Mouse (Mus musculus): ENCODE data around the gene Arsg. TPM values are rescaled to one million over a fixed set of nuclear protein-coding genes. Genes with fewer than 3 reads are reported as not detected.

Arsg gene
- polyA plus RNA-seq, 1 experiment from 2014 or later, result 2.9 TPM

GRCm38 (mm10) chr11:109474086-109474742 lies 1.0 kb downstream of the Arsg start:
- Histone ChIP-seq H3K9me3 (ENCODE audit: control insufficient read depth, low read length) (no peaks in the 10 kb centered on the region), H3K27me3 (ENCODE audit: control insufficient read depth, insufficient read depth, low read length) (no peaks in the 10 kb centered on the region), H3K36me3 (ENCODE audit: control insufficient read depth, insufficient read depth, low read length) (no peaks in the 10 kb centered on the region), H3K9ac (replicated peaks; ENCODE audit: low read depth, low read length) (peak overlapping the region; percentile 93), H3K4me3 (ENCODE audit: low read depth, low read length) (peak overlapping the region; percentile 86), H3K4me2 (ENCODE audit: low read depth, low read length) (peak overlapping the region; percentile 87), H3K27ac (ENCODE audit: low read depth, low read length) (peak overlapping the region; percentile 90), H3K4me1 (ENCODE audit: control insufficient read depth, insufficient read depth, low read length) (0 out of 2 replicates have a peak, but pooled peaks cover 10% of the 10 kb centered on the region)
- ATAC-seq (ENCODE audit: low read depth), result peak; percentile 36; the same call in 1 of the 2 replicates
- 12% methylated on average over 14 of the region's 14 CpGs for WGBS

GRCm38 (mm10) chr11:109474836-109475235 lies 1.7 kb downstream of the Arsg start:
- 88% methylated on average over 13 of the region's 13 CpGs for WGBS
- Histone ChIP-seq H3K27me3 (ENCODE audit: control insufficient read depth, insufficient read depth, low read length) (no peaks in the 10 kb centered on the region), H3K4me3 (ENCODE audit: low read depth, low read length) (no peak overlapping the region), H3K4me2 (ENCODE audit: low read depth, low read length) (no peak overlapping the region), H3K27ac (ENCODE audit: low read depth, low read length) (no peak overlapping the region), H3K4me1 (ENCODE audit: control insufficient read depth, insufficient read depth, low read length) (0 out of 2 replicates have a peak, but pooled peaks cover 10% of the 10 kb centered on the region), H3K9ac (replicated peaks; ENCODE audit: low read depth, low read length) (no peak overlapping the region), H3K9me3 (ENCODE audit: control insufficient read depth, low read length) (no peaks in the 10 kb centered on the region), H3K36me3 (ENCODE audit: control insufficient read depth, insufficient read depth, low read length) (no peaks in the 10 kb centered on the region)
- no peak for ATAC-seq (ENCODE audit: low read depth)

DNA sequence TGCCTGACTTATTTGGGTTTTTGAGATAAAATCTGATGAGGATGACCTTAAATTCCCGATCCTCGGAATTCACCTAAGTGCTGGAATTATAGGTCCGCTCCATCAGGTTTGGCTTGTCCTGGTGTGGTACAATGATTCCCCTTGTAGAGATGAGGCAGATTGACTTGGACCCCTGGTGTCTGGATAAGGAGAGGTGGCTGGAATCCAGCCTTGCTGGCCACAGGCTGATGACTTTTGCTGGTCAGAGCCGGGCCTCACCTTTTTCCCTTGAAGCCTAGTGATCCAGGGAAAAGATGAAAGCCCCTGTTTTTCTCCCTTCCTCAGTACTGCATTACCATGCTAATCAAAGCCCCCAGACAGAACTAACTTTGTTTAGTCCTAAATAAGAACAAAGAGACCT lies 2.5 kb downstream of the Arsg start:
- Histone ChIP-seq H3K4me1 (ENCODE audit: control insufficient read depth, insufficient read depth, low read length) (0 out of 2 replicates have a peak, but pooled peaks cover 10% of the 10 kb centered on the region), H3K27ac (ENCODE audit: low read depth, low read length) (peak overlapping the region; percentile 22; the same call in 1 of the 2 replicates), H3K27me3 (ENCODE audit: control insufficient read depth, insufficient read depth, low read length) (no peaks in the 10 kb centered on the region), H3K9ac (replicated peaks; ENCODE audit: low read depth, low read length) (no peak overlapping the region), H3K4me3 (ENCODE audit: low read depth, low read length) (no peak overlapping the region), H3K9me3 (ENCODE audit: control insufficient read depth, low read length) (no peaks in the 10 kb centered on the region), H3K36me3 (ENCODE audit: control insufficient read depth, insufficient read depth, low read length) (no peaks in the 10 kb centered on the region), H3K4me2 (ENCODE audit: low read depth, low read length) (no peak overlapping the region)
- WGBS, result 67% methylated on average over 4 of the region's 4 CpGs
- ATAC-seq (ENCODE audit: low read depth), result no peak

- Histone ChIP-seq H3K36me3 (ENCODE audit: control insufficient read depth, insufficient read depth, low read length) (no peaks in the 10 kb centered on the region), H3K4me1 (ENCODE audit: control insufficient read depth, insufficient read depth, low read length) (0 out of 2 replicates have a peak, but pooled peaks cover 10% of the 10 kb centered on the region), H3K27me3 (ENCODE audit: control insufficient read depth, insufficient read depth, low read length) (no peaks in the 10 kb centered on the region), H3K27ac (ENCODE audit: low read depth, low read length) (peak overlapping the region; percentile 22; the same call in 1 of the 2 replicates), H3K9ac (replicated peaks; ENCODE audit: low read depth, low read length) (no peak overlapping the region), H3K4me3 (ENCODE audit: low read depth, low read length) (no peak overlapping the region), H3K4me2 (ENCODE audit: low read depth, low read length) (no peak overlapping the region), H3K9me3 (ENCODE audit: control insufficient read depth, low read length) (no peaks in the 10 kb centered on the region)
- no peak for ATAC-seq (ENCODE audit: low read depth)
- WGBS, result 8% methylated on average over 2 of the region's 2 CpGs
These were observed 3.1 kb downstream of the Arsg start for GRCm38 (mm10) chr11:109476241-109476640.

DNA sequence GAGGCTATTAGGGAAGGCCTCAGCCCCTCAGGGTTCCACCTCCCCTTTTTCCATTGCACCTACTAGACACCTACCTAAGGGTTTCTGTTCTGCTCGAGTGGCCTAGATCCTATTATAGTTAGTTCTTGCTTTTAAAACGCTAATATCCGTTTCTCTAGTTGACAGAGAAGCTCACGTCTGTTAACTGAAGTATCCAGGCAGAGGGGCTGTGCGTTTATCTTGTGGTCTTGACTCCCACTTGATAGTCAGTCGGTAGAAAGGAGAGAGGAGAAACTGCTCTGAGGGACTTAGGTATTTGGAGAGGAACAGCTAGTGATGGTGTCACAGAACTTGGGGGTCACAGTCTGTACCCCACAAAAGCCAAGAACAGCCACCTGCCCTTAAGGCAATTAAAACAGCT lies 3.5 kb downstream of the Arsg start:
- Histone ChIP-seq H3K4me3 (ENCODE audit: low read depth, low read length) (no peak overlapping the region), H3K4me1 (ENCODE audit: control insufficient read depth, insufficient read depth, low read length) (0 out of 2 replicates have a peak, but pooled peaks cover 8% of the 10 kb centered on the region), H3K27me3 (ENCODE audit: control insufficient read depth, insufficient read depth, low read length) (no peaks in the 10 kb centered on the region), H3K9me3 (ENCODE audit: control insufficient read depth, low read length) (no peaks in the 10 kb centered on the region), H3K27ac (ENCODE audit: low read depth, low read length) (no peak overlapping the region), H3K9ac (replicated peaks; ENCODE audit: low read depth, low read length) (no peak overlapping the region), H3K4me2 (ENCODE audit: low read depth, low read length) (no peak overlapping the region), H3K36me3 (ENCODE audit: control insufficient read depth, insufficient read depth, low read length) (no peaks in the 10 kb centered on the region)
- no peak for ATAC-seq (ENCODE audit: low read depth)
- 34% methylated on average over 6 of the region's 6 CpGs for WGBS

DNA sequence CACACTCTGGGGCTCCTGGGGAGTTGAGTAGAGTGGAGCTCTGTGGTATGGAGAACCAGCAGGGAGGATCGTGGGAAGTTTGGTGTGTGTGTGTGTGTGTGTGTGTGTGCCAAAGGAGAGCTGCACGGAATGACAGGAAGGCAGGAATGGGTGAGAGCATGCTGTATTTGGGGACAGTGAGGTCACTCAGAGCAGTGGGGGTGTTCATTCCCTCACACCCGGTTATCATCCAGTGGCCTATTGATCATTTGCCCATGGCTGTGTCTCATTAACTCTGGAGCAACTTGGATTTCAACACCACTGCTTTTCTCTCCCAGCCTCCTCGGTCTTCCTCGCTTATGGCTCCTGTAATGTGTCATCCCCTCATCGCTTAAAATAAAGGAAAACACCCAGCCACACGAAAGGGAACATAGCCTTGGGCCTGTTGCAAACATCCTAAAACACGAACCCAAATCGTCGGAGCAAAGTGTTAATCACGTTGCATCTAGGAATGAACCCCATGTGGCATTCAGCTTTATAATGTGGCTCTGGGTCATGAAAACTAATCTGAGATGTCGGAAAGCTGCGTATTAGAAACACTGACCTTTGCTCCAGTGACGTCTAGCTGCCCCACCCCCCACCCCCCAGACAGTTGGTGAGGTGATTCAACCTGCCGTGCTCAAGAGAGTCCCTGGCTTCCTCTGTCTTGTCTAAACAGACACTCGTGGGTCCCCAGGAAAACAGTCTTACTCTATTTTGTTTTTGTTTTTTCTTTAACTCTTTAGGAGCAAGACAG lies 4.6 kb downstream of the Arsg start:
- 55% methylated on average over 16 of the region's 16 CpGs for WGBS

GRCm38 (mm10) chr11:109479575-109480285 lies 6.6 kb downstream of the Arsg start:
- Histone ChIP-seq H3K4me1 (ENCODE audit: control insufficient read depth, insufficient read depth, low read length) (no peaks in the 10 kb centered on the region), H3K36me3 (ENCODE audit: control insufficient read depth, insufficient read depth, low read length) (no peaks in the 10 kb centered on the region), H3K27me3 (ENCODE audit: control insufficient read depth, insufficient read depth, low read length) (no peaks in the 10 kb centered on the region), H3K4me2 (ENCODE audit: low read depth, low read length) (no peak overlapping the region), H3K27ac (ENCODE audit: low read depth, low read length) (no peak overlapping the region), H3K4me3 (ENCODE audit: low read depth, low read length) (no peak overlapping the region), H3K9me3 (ENCODE audit: control insufficient read depth, low read length) (no peaks in the 10 kb centered on the region), H3K9ac (replicated peaks; ENCODE audit: low read depth, low read length) (no peak overlapping the region)
- WGBS, result 46% methylated on average over 16 of the region's 16 CpGs
- ATAC-seq (ENCODE audit: low read depth), result no peak

More for the DNA sequence above, 4.6 kb downstream of the Arsg start:
- ATAC-seq (ENCODE audit: low read depth), result no peak
- Histone ChIP-seq H3K4me3 (ENCODE audit: low read depth, low read length) (no peak overlapping the region), H3K36me3 (ENCODE audit: control insufficient read depth, insufficient read depth, low read length) (no peaks in the 10 kb centered on the region), H3K9me3 (ENCODE audit: control insufficient read depth, low read length) (no peaks in the 10 kb centered on the region), H3K27ac (ENCODE audit: low read depth, low read length) (no peak overlapping the region), H3K9ac (replicated peaks; ENCODE audit: low read depth, low read length) (no peak overlapping the region), H3K4me2 (ENCODE audit: low read depth, low read length) (no peak overlapping the region), H3K4me1 (ENCODE audit: control insufficient read depth, insufficient read depth, low read length) (0 out of 2 replicates have a peak, but pooled peaks cover 4% of the 10 kb centered on the region), H3K27me3 (ENCODE audit: control insufficient read depth, insufficient read depth, low read length) (no peaks in the 10 kb centered on the region)

DNA sequence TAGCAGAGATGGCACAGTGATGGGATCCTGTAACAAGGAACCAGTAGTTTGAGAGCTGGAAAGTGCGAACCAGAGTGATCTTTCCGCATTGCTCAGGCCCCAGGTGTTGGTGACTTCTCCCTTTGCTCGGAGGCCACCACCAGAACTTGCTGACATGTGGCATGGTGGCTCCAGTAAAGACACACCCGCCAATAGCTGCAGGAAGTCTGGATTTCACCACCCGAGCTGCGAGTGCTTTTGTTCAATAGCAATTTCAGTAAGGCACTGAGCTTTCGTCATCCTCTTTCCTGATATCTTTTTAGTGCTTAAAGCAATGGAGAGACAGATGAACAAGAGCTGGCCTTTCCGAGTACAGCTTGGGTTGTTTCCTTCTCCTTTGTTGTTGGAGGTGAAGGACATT lies 7.3 kb downstream of the Arsg start:
- Histone ChIP-seq H3K9ac (replicated peaks; ENCODE audit: low read depth, low read length) (no peak overlapping the region), H3K9me3 (ENCODE audit: control insufficient read depth, low read length) (no peaks in the 10 kb centered on the region), H3K4me2 (ENCODE audit: low read depth, low read length) (no peak overlapping the region), H3K27ac (ENCODE audit: low read depth, low read length) (no peak overlapping the region), H3K27me3 (ENCODE audit: control insufficient read depth, insufficient read depth, low read length) (no peaks in the 10 kb centered on the region), H3K36me3 (ENCODE audit: control insufficient read depth, insufficient read depth, low read length) (no peaks in the 10 kb centered on the region), H3K4me1 (ENCODE audit: control insufficient read depth, insufficient read depth, low read length) (no peaks in the 10 kb centered on the region), H3K4me3 (ENCODE audit: low read depth, low read length) (no peak overlapping the region)
- no peak for ATAC-seq (ENCODE audit: low read depth)
- WGBS, result 84% methylated on average over 8 of the region's 8 CpGs

All from neural tube, embryonic 14.5 days (tissue).